Mouse (Mus musculus) urinary bladder, adult 18-20 months (tissue): ENCODE measurements around the gene P2rx5.

Experiments
- DNase-seq, 2 experiments: peaks; one replicate each; pipeline ENCODE4 v3.0.0; 2022; ENCODE audit warnings: low spot score in 2 of 2, mixed read lengths in 2 of 2

The P2rx5 gene

GRCm38 (mm10) chr11:73159957-73160810, at the start of gene P2rx5:
TSS of gene P2rx5 (plus strand) at chr11:73160421.
- no peak for DNase-seq

- DNase-seq, result no peak
Measured at GRCm38 (mm10) chr11:73111414-73111813, 48.8 kb upstream of the P2rx5 start.

GRCm38 (mm10) chr11:73126495-73126894, 33.7 kb upstream of the P2rx5 start:
- no peak for DNase-seq

GRCm38 (mm10) chr11:73131020-73131419, 29.2 kb upstream of the P2rx5 start:
- no peak for DNase-seq

- DNase-seq, result no peak
Measured at GRCm38 (mm10) chr11:73132999-73133398, 27.2 kb upstream of the P2rx5 start.

GRCm38 (mm10) chr11:73134222-73134621, 26.0 kb upstream of the P2rx5 start:
- no peak for DNase-seq

GRCm38 (mm10) chr11:73136587-73136986, 23.6 kb upstream of the P2rx5 start:
- no peak for DNase-seq

- no peak for DNase-seq
Measured at GRCm38 (mm10) chr11:73137116-73137515, 23.1 kb upstream of the P2rx5 start.

GRCm38 (mm10) chr11:73137591-73138501, 22.4 kb upstream of the P2rx5 start, which contains the start of gene Haspin:
TSS of gene Haspin (minus strand) at chr11:73138294.
- peak; percentile 83 to 91 for DNase-seq

GRCm38 (mm10) chr11:73144261-73144681, 15.9 kb upstream of the P2rx5 start:
- DNase-seq, result no peak

- no peak for DNase-seq
Measured at GRCm38 (mm10) chr11:73146026-73146974, 13.9 kb upstream of the P2rx5 start.

- DNase-seq, result no peak
Measured at GRCm38 (mm10) chr11:73146975-73147365, 13.3 kb upstream of the P2rx5 start.

GRCm38 (mm10) chr11:73148209-73148608, 12.0 kb upstream of the P2rx5 start:
- DNase-seq, result no peak

GRCm38 (mm10) chr11:73155071-73155470, 5.2 kb upstream of the P2rx5 start:
- DNase-seq, result no peak

- DNase-seq, result no peak
Measured at GRCm38 (mm10) chr11:73160811-73161200, 585 bp downstream of the P2rx5 start.

GRCm38 (mm10) chr11:73161616-73162015, 1.4 kb downstream of the P2rx5 start:
- DNase-seq, result no peak

GRCm38 (mm10) chr11:73162284-73162683, 2.1 kb downstream of the P2rx5 start:
- DNase-seq, result no peak

- no peak for DNase-seq
Measured at GRCm38 (mm10) chr11:73168071-73168470, 7.8 kb downstream of the P2rx5 start.

GRCm38 (mm10) chr11:73168576-73168975, 8.4 kb downstream of the P2rx5 start:
- no peak for DNase-seq

GRCm38 (mm10) chr11:73169231-73169630, 9.0 kb downstream of the P2rx5 start:
- DNase-seq, result no peak

GRCm38 (mm10) chr11:73172186-73172585, 12.0 kb downstream of the P2rx5 start:
- no peak for DNase-seq
